Mouse (Mus musculus) ZHBTc4 (cell line): ENCODE data around the gene Mrps34.
A peak's percentile ranks its signal among the peaks of the same experiment; 100 is the strongest.

Experiments
- DNase-seq: peaks from one replicate; pipeline ENCODE4 v3.0.0-alpha.2; 2011; ENCODE audit warnings: low read depth, low spot score

Mrps34 gene

DNA sequence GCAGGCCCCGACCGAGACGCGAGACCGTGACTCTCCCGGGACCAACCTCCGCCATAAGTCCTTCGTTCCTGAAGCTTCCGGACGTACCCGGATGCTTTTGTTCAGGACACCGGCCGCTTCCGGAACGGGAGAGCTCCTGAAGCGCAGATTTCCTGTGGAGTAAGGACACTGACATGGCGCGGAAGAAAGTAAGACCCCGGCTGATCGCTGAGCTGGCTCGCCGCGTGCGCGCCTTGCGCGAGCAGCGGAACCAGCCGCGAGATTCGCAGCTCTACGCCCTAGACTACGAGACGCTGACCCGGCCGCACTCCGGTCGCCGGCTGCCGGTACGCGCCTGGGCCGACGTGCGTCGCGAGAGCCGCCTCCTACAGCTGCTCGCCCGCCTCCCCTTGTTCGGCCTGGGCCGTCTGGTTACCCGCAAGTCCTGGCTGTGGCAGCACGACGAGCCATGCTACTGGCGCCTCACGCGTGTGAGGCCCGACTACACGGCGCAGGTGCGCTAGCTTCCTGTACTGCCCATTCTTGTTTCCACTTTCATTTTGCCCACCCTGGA, at the start of gene Mrps34, which contains the start of gene Eme2:
TSS of gene Mrps34 (plus strand) at position 122 of the 553 bp plus-strand sequence.
TSS of gene Eme2 (minus strand) at position 93 of the 553 bp plus-strand sequence.
- DNase-seq, result peak; percentile 94

DNA sequence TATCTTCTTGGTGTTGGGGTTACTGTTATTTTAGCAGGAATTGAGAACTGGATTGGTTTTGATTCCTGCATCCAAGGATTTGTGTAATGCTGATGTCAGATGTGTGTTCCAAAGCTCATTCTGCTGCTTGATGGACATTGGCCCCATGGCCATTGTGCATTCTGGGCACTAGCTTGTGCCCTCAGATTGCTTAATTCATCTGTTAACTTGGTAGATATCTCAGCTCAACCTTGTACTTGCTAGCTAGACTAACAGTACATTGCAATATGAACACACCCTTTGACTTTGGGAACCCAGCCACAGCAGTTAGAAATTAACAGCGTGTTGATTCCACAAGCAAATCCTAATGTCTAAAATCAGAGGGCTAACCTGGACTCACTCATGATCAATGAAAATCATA, 47.5 kb upstream of the Mrps34 start:
- no peak for DNase-seq

- DNase-seq, result no peak
These were observed 46.3 kb upstream of the Mrps34 start for GRCm38 (mm10) chr17:24848600-24849031.

DNA sequence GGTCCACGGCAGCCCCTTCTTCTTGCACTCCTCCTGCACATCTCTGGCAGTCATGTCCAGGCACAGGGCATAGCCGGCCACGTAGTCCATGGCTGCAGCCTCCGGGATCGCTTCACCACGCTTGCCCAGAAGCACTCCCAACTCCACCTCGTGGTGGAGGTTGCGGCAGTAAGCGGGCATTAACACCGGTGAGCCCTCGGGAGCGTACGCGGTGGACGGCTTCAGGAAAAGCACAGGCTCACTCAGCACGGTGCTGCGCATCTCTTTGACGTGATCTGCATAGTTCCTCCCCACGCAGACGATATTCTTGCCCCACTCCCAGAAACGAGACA, 45.2 kb upstream of the Mrps34 start:
- DNase-seq, result no peak

DNA sequence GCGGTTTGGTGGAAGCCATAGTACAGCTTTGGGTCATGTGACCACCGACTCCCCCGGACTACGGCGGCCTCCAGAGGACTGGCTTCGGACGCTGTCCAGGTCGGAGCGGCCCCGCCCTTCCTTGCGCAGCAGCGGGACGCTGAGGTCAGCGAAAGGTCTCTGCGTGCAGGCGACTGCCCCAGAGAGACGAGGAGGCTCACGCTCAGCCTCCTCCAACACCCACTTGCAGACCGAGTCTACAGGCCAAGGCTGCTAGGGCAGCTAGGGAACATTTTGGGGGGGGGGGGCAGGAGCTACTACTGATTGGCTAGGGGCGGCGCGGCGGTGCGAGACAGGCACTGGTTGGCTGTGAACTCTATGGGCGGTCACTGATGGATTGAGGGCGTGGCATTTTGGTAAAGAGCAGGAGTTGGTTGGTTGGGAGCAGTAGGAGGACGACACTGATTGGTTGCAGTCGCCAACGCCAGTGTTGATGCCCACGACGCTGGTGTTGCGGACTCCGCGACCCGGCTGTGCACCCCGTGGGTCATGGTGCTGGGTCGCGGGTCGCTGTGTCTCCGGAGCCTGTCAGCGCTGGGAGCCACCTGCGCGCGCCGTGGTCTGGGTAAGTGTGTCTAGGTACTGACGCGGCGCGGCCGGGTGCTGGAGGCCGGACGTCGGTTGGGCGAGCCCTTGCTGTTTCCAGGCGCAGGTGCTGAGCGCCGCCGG, 44.7 kb upstream of the Mrps34 start, which contains the start of gene Fahd1:
TSS of gene Fahd1 (minus strand) at position 300 of the 708 bp plus-strand sequence.
- peak; percentile 99 for DNase-seq

DNA sequence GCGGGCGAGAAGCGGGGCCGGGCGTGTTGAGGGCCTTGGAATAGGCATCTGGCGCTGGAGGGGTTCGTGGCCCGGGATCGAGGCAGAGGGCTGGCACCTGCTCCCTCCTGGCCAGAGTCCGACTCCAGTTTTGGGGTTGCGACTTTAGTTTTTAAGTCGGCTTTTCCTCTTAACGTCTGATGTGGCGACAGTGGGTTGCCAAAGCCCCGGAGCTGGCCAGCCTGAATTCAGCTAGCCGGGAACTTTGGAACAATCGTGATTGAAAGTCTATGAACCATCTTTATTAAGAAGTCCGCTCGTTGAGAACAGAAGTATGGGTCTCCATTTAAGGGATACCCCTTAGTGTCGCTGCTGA, 44.2 kb upstream of the Mrps34 start:
- DNase-seq, result no peak

DNA sequence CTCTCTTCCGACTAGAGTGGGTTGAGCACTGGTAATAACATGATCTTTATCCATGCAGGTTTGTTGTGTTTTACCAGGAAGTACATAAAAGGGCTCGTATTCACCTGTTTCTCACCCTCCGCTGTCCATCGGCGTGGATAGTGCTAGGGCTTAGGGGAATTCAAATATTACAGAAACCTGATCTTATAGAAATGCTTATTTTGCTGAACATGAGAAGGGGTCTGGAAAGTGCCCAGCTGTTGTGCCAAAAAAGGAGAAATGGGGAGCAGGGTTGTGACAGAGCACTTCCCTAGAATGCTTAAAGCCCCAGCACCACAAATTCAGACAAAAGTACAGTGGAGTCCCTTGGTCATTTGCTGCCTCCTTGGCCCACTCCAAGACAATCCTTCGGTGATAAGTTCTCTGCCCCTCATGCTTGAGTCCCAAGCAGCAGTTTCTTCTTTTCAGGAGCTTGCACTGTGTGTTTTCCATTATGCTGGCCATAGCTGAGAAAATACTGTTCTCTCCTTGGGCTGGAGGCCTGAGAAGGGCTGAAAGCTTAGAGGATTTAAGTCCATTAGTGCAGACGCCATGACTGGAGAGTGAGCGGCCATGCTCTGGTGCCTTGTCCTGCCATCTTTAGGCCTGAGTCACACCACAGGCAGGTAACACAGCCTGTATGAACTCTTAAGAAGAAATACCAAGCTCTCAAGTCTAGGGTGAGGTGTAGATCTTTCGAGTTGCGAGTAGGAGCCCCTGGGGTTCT, 43.4 kb upstream of the Mrps34 start:
- no peak for DNase-seq

- DNase-seq, result no peak
These were observed 39.0 kb upstream of the Mrps34 start for GRCm38 (mm10) chr17:24855838-24856464.

DNA sequence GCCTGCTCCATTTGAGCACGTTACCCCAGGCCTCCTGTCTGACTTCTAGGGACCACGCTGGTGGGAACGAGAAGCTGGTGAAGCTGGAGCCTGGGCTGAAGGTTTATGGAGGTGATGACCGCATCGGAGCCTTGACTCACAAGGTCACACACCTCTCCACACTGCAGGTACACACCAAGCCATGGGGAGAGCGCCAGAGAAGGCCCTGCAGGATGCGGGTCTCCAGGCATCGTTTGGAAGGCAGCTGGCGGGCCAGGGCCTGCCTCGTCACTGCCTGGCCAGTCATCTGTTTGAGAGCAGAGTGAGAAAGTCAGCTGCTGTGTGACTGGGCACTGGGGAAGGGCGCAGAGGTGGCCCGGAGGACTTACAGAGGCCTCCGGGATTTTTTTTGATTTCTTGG, 38.3 kb upstream of the Mrps34 start:
- no peak for DNase-seq

- DNase-seq, result no peak
These were observed 37.0 kb upstream of the Mrps34 start for GRCm38 (mm10) chr17:24857831-24858470.

DNA sequence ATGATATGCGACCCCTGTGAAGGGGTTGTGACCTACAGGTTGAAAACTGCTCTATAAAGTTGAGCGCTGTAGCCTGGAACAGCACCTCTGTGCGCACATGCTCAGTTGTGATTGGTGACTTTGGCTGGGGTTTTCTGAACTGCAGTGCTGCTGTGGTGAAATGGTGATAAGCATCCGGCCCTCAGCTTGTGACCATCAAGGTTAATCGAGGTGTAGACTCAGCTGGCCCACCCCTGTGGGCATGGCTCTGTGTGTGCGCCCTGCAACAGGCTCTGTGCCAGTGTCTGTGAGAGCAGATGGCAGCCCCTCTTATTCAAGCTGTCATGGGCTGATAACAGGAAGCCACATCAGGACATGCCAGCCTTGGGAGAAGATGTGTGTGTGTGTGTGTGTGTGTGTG, 35.9 kb upstream of the Mrps34 start:
- DNase-seq, result no peak

DNA sequence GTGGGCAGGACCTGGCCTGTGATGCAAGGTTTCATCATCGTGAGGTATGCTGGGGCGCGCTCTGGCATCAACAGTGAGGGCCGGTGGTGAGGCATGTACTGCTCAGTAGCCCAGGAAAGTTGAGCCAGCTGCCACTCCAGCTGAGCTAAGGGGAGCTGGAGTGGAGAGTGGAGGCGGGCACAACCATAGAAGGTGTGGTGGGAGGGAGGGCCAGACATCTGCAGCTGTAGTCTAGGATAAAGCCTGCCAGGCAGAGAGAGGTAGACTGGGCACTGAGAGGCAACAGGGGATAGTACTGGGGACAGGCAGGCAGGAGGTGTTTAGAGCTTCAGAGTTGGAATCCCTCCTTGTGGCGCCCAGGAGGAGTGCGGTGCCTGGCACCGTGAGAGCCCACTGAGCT, 34.8 kb upstream of the Mrps34 start:
- DNase-seq, result no peak

- DNase-seq, result no peak
These were observed 33.1 kb upstream of the Mrps34 start for GRCm38 (mm10) chr17:24861785-24862184.

GRCm38 (mm10) chr17:24865776-24866175, 29.1 kb upstream of the Mrps34 start, which contains the start of gene Igfals:
Igfals (plus strand) TSS chr17:24865997.
- DNase-seq, result no peak

- DNase-seq, result no peak
These were observed 27.0 kb upstream of the Mrps34 start for GRCm38 (mm10) chr17:24867914-24868313.

- peak; percentile 77 for DNase-seq
These were observed 21.1 kb upstream of the Mrps34 start for GRCm38 (mm10) chr17:24873695-24874404.

- peak; percentile 87 for DNase-seq
These were observed 20.5 kb upstream of the Mrps34 start for GRCm38 (mm10) chr17:24874405-24874745.

- DNase-seq, result no peak
These were observed 19.9 kb upstream of the Mrps34 start for GRCm38 (mm10) chr17:24874989-24875388.

- DNase-seq, result no peak
These were observed 17.4 kb upstream of the Mrps34 start for GRCm38 (mm10) chr17:24877336-24878116.

DNA sequence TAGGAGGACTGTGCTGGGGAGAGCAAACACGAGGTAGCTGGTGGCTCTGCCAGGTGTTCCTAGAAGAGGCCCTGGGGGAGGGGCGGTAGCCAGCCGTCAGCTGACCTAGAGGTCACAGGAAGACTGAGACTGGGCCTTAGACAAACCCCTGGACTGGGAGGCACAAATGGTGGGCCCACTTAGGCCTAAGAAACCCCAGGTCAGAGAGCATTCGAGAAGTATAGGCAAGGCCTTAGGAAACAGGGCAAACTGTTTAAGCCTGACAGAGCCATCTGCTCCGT, 16.9 kb upstream of the Mrps34 start:
- DNase-seq, result peak; percentile 62

GRCm38 (mm10) chr17:24878531-24878930, 16.4 kb upstream of the Mrps34 start:
- DNase-seq, result peak; percentile 31
